ENCODE assay signal across 8 mouse cellular contexts in the genomic region with DNA sequence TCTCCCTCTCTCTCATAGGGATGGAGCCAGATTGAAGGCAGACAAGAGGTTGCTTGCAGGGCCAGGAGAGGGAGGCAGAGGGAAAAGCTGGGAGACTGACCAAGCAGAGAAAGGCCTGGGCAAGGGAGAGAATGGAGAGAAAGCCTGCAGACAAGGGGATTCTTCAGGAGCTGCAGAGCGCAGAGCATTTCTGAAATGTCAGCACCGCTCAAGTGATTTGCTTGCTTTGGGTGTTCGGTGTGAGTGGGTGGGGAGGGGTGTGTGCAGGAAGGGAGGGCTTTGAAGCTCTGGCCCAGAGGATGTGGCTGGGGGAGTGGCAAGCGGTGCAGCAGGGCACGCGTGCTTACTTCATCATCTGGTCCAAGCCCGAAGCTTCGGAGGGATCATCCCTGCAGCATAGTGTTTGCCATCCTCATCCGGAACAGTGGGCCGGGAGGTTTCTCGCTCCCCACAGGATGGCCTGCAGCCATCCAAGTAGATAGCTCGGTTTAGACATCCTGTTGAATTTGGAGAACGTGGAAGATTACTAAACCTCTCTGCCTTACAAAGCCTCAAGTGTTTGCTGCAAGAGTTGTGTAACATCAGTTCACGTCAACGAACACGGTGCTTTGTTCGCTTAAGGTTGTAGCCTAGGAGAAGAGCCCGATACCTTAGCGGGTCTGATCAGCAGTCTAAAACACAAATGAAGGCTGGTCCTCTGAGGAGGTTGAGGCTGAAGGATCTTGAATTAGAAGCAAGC. TPM values are rescaled to one million over a fixed set of nuclear protein-coding genes. Genes with fewer than 3 reads are reported as not detected.
A peak's percentile ranks its signal among the peaks of the same experiment; 100 is the strongest.
DNase-seq lines count a peak whose midpoint lies in the region; ATAC-seq lines count a peak whose summit lies in the region.

No protein-coding gene starts in this region.

- ATAC-seq in hematopoietic stem cell, adult 5-6 weeks (replicated peaks in 1 of 2; ENCODE audit: insufficient read depth in 1 of 2, low FRiP score in 2 of 2, low TSS enrichment in 1 of 2, low read depth in 1 of 2, poor library complexity in 2 of 2, severe bottlenecking in 2 of 2) = peak; percentile 65
- ATAC-seq in megakaryocyte, adult 5-6 weeks (ENCODE audit: poor library complexity, severe bottlenecking) = peak; percentile 40
- ATAC-seq in erythroblast, adult 5-6 weeks (replicated peaks; ENCODE audit: low FRiP score, poor library complexity, severe bottlenecking) = no peak

- DNase-seq in layer of hippocampus, adult 11-12 months (ENCODE audit: low spot score) = peak; percentile 17
- no peak for DNase-seq in layer of hippocampus, postnatal 10 days (ENCODE audit: low spot score in 2 of 2)
- peak; percentile 75 for DNase-seq in brain, adult 2 months (ENCODE audit: low read depth, low spot score)
- no peak for DNase-seq in cerebellum, adult 11-12 months
- DNase-seq in c-Kit-positive CD71-positive TER-119-positive erythroid progenitor cells, embryonic 14.5 days (ENCODE audit: low spot score) = no peak

RNA-seq across cellular contexts. Expression of gene Elmo1, which starts 3.1 kb away (rescaled TPM):
- total RNA-seq in layer of hippocampus, postnatal 10 days (2021) = 10 to 100 TPM; 27.9 to 28.3 TPM
- 91.4 and 133 TPM in 2 replicates for total RNA-seq in hematopoietic stem cell, adult 5-6 weeks (2017)
- total RNA-seq in megakaryocyte, adult 5-6 weeks (2015) = 69.9 and 81.4 TPM in 2 replicates
- 37.1 and 45.1 TPM in 2 replicates for total RNA-seq in megakaryocyte, adult 5-6 weeks (2017)
- total RNA-seq in erythroblast, adult 5-6 weeks (2015; ENCODE audit: low replicate concordance) = 15.0 and 21.9 TPM in 2 replicates
- total RNA-seq in erythroblast, adult 5-6 weeks (2017; ENCODE audit: low replicate concordance) = 7.0 and 8.3 TPM in 2 replicates

Comparison
In these comparisons a context has a peak if more than half of its experiments do, and no peak if none do; other contexts are left out.
1. DNase-seq: peak in layer of hippocampus, adult 11-12 months (single experiment) and brain, adult 2 months (single experiment); none in layer of hippocampus, postnatal 10 days (0 of 2), cerebellum, adult 11-12 months (single experiment) and c-Kit-positive CD71-positive TER-119-positive erythroid progenitor cells, embryonic 14.5 days (single experiment).